Mouse (Mus musculus) embryonic facial prominence, embryonic 10.5 days (tissue): ENCODE measurements around the gene Frat1. TPM values are rescaled to one million over a fixed set of nuclear protein-coding genes. Genes with fewer than 3 reads are reported as not detected.

ENCODE experiments used
- DNase-seq: peaks from one replicate; pipeline ENCODE4 v3.0.0-alpha.2; 2017; ENCODE audit warnings: low spot score
- H3K27ac ChIP-seq: fragments of 300-500 bp; sonication (generic); replicated peaks from 2 replicates; pipeline ENCODE4 v1.5.1; 2016; ENCODE audit warnings: mild to moderate bottlenecking
- H3K27me3 ChIP-seq: fragments of 300-500 bp; sonication (generic); replicated peaks from 2 replicates; pipeline ENCODE4 v1.6.1; 2016; ENCODE audit warnings: low read depth, mild to moderate bottlenecking; ENCODE audit not compliant: poor library complexity, severe bottlenecking
- H3K36me3 ChIP-seq: fragments of 300-500 bp; sonication (generic); replicated peaks from 2 replicates; pipeline ENCODE4 v1.6.1; 2016; ENCODE audit warnings: mild to moderate bottlenecking, moderate library complexity
- H3K4me1 ChIP-seq: fragments of 300-500 bp; sonication (generic); 2 replicates; pipeline ENCODE4 v1.6.1; 2016
- H3K4me3 ChIP-seq: fragments of 300-500 bp; sonication (generic); 2 replicates; pipeline ENCODE4 v1.5.1; 2016; ENCODE audit warnings: mild to moderate bottlenecking, moderate library complexity
- H3K9me3 ChIP-seq: fragments of 300-500 bp; sonication (generic); 2 replicates; pipeline ENCODE4 v1.6.1; 2016; ENCODE audit warnings: mild to moderate bottlenecking
- WGBS: fragments of 180-500 bp; shearing (Covaris S2); methylation state at CpG from one replicate; pipeline ENCODE4 v1.1.7; 2016; 5-methylcytosine and 5-hydroxymethylcytosine counted together
- polyA plus RNA-seq: library from polyadenylated mRNA; unstranded; fragments of >200 nt; fragmentation: Nextera tagmentation; extraction: Ambion mirVana; gene quantifications from 2 replicates; pipeline ENCODE4 v1.2.1, GENCODE M21; 2016

The Frat1 gene
- 9.1 and 9.2 TPM in 2 replicates for polyA plus RNA-seq

DNA sequence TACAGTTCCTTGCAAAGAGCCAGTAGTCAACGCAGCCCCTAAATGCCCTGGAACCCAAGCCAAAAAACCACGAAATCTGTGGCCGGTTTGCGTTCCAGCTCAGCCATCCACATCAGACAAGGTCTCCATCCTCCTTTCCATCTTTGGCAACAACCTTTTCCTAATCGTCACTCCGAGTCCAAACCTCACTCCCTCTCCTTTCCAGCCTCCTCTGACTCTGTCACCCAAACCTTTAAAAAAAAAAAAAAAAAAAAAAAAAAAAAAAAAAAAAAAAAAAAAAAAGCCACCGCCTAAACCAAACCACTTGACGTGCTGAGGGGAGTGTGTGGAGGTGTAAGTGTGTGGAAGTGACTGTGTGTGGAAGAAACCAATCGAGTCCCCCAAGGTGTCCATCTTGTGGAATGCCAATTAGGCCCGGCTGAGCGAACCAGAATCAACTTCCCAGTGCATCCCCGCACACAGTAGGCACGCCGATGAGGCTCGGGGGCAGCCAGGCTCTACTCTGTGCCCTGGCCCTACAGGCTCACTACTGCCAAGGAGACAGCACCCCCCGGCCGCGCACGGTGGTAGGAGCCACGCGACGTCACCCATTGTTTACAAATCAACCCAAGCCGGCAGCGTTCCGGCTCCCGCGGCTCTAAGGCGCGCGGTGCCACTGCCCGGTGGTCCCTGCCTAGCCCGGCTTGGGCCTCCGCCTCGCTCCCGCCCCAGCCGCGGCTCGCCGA, at the start of gene Frat1:
Frat1 (plus strand) TSS at position 590 of the 725 bp plus-strand sequence.
- no peaks in the 10 kb centered on the region for H3K36me3 ChIP-seq
- peak; percentile 92 for DNase-seq
- WGBS = under 1% methylated on average over 39 of the region's 39 CpGs
- H3K4me1 ChIP-seq = peaks cover 39% of the 10 kb centered on the region
- H3K27me3 ChIP-seq = peaks cover 38% of the 10 kb centered on the region
- H3K4me3 ChIP-seq = peak within 1 kb of the TSS; percentile 84
- H3K9me3 ChIP-seq = no peaks in the 10 kb centered on the region
- H3K27ac ChIP-seq = peak within 1 kb of the TSS; percentile 94

DNA sequence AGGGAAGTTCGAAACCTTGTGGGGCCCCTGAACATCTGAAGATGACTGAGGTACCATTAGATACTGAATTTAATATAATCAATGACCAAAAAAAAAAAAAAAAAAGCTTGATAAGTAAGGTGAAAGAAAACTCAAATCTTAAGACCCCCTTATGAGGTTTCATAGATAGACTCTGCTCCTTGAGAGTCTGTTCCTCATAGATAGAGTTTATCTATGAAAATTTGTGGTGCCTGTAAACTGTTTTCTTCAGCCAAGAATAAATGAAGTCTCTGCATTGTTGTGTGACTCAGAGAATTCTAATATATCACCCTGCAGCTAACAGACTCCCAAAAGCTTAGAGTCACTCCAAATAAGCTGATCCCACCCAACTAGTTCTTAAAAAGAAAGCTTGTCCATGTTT, 42.9 kb upstream of the Frat1 start:
- 97% methylated on average over 1 of the region's 1 CpGs for WGBS
- H3K36me3 ChIP-seq = peaks cover 80% of the 10 kb centered on the region
- no peak overlapping the region for H3K4me3 ChIP-seq
- H3K27ac ChIP-seq = no peak overlapping the region
- no peak for DNase-seq
- H3K4me1 ChIP-seq = no peaks in the 10 kb centered on the region
- no peaks in the 10 kb centered on the region for H3K9me3 ChIP-seq
- H3K27me3 ChIP-seq = no peaks in the 10 kb centered on the region

- 73% methylated on average over 10 of the region's 10 CpGs for WGBS
- no peak overlapping the region for H3K27ac ChIP-seq
- H3K36me3 ChIP-seq = peaks cover 62% of the 10 kb centered on the region
- DNase-seq = peak; percentile 22
- no peaks in the 10 kb centered on the region for H3K27me3 ChIP-seq
- no peaks in the 10 kb centered on the region for H3K4me1 ChIP-seq
- H3K9me3 ChIP-seq = no peaks in the 10 kb centered on the region
- H3K4me3 ChIP-seq = no peak overlapping the region
Measured at GRCm38 (mm10) chr19:41789110-41789961, 40.4 kb upstream of the Frat1 start.

GRCm38 (mm10) chr19:41791384-41791783, 38.4 kb upstream of the Frat1 start:
- Histone ChIP-seq H3K27ac (no peak overlapping the region), H3K4me1 (peaks cover 7% of the 10 kb centered on the region; the same call in 1 of the 2 replicates), H3K9me3 (no peaks in the 10 kb centered on the region), H3K36me3 (peaks cover 44% of the 10 kb centered on the region), H3K4me3 (no peak overlapping the region), H3K27me3 (no peaks in the 10 kb centered on the region)
- DNase-seq = no peak
- 91% methylated on average over 2 of the region's 2 CpGs for WGBS

DNA sequence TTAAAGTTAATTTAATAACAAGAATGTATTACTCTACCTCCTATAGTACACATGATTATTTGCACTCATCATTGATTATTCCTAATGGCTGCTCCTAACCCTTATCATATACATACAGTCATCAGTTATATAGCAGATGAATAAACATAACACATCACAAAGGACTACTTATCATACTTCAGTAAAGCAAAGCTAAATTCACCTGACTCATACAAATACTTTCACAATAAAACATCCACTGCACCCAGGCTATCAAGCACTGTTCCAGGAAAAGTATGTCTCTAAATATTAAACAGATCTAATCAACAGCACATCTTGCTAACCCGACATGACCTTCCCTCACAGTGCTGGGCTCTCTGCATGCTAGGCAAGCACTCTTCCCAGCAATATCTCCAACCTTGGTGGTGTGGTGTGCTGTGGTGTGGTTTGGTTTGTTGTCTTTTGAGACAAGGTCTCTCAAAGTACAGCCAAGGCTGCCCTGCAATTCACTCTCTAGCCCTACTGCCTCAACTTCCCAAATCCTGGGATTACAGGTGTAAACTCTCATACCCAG, 36.8 kb upstream of the Frat1 start:
- peaks cover 17% of the 10 kb centered on the region; the same call in 1 of the 2 replicates for H3K4me1 ChIP-seq

DNA sequence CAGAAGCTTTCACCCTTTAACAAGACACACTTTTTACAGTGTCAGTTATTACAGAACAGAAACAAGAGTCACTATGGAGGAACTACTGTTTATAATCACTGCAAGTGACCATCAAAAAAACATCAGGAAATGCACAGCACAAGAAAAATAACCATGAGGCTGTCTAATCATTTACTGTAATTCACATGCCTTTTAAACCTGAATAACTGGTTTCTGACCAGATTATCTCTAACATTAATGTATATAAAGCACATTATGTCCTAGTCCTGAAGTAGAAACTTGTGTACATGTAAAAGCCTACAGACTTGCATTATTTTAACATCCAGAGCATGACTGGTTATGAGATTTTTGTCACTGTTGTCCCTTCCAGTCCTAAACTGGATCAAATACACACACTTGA, 35.8 kb upstream of the Frat1 start:
- no peak overlapping the region for H3K4me3 ChIP-seq
- H3K27ac ChIP-seq = no peak overlapping the region
- DNase-seq = no peak
- H3K27me3 ChIP-seq = no peaks in the 10 kb centered on the region
- H3K4me1 ChIP-seq = peaks cover 17% of the 10 kb centered on the region; the same call in 1 of the 2 replicates
- no peaks in the 10 kb centered on the region for H3K9me3 ChIP-seq
- H3K36me3 ChIP-seq = peaks cover 23% of the 10 kb centered on the region

More for the DNA sequence above, 36.8 kb upstream of the Frat1 start:
- Histone ChIP-seq H3K27me3 (no peaks in the 10 kb centered on the region), H3K27ac (no peak overlapping the region), H3K9me3 (no peaks in the 10 kb centered on the region), H3K4me3 (no peak overlapping the region), H3K36me3 (peaks cover 29% of the 10 kb centered on the region)
- 83% methylated on average over 1 of the region's 1 CpGs for WGBS
- DNase-seq = no peak

DNA sequence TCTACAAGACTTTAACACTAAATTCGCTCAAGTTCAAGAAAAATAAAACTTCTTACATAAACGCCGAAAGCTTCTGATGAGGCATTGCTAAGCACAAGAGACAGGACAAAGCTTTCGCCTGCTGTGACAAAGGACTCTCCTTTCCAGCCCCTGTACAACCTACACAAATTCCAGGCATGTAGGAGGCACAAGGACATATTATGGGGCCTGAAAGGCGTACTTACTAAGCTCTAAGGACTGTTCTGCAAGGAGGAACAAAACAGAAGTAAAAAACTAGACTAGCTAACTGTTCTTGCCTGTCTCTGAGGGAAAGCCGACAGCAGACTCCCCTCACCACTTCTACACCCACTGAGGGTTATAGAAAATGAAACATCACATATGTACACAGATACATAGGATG, 34.9 kb upstream of the Frat1 start:
- H3K27me3 ChIP-seq = no peaks in the 10 kb centered on the region
- peaks cover 15% of the 10 kb centered on the region for H3K36me3 ChIP-seq
- H3K4me1 ChIP-seq = peaks cover 19% of the 10 kb centered on the region
- H3K4me3 ChIP-seq = no peak overlapping the region
- H3K9me3 ChIP-seq = no peaks in the 10 kb centered on the region
- 80% methylated on average over 6 of the region's 6 CpGs for whole genome bisulfite sequencing
- H3K27ac ChIP-seq = peak overlapping the region; percentile 41; the same call in 1 of the 2 replicates
- DNase-seq = no peak

DNA sequence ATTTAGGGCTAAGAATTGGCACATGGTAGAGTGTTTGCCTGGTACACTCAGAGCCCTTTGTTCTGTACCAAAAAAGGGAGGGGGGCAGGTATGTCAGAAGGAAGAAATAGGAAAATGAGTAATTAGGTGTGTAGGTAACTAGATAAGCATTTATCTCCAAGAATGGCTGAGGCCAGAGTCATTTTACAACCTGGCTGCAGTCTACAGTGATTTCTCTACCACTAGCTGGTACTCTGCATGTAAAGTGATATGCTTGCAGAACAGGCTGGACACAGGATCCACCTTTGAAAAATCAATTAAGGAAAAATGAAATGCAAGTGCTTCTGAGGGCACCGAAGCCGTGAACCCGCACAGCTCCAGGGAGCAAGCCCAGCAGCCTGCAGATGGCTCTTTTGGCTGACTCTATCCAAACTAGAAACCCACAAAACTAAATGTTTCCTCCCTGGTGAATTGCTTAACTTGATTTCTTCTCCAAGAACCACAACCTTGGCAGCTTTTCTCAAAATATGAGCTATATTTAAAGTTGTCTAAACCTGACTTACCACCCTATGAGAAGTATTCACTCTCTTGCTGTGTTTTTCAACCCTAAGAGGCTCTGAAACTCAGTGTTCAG, 33.5 kb upstream of the Frat1 start:
- H3K9me3 ChIP-seq = no peaks in the 10 kb centered on the region
- no peak overlapping the region for H3K4me3 ChIP-seq
- H3K27ac ChIP-seq = peak overlapping the region; percentile 24; the same call in 1 of the 2 replicates
- no peaks in the 10 kb centered on the region for H3K27me3 ChIP-seq
- DNase-seq = no peak
- H3K4me1 ChIP-seq = peaks cover 31% of the 10 kb centered on the region
- 80% methylated on average over 3 of the region's 3 CpGs for WGBS
- peaks cover 5% of the 10 kb centered on the region for H3K36me3 ChIP-seq

GRCm38 (mm10) chr19:41796789-41797327, 32.9 kb upstream of the Frat1 start:
- WGBS = 81% methylated on average over 12 of the region's 12 CpGs
- H3K27ac ChIP-seq = no peak overlapping the region
- no peak for DNase-seq

DNA sequence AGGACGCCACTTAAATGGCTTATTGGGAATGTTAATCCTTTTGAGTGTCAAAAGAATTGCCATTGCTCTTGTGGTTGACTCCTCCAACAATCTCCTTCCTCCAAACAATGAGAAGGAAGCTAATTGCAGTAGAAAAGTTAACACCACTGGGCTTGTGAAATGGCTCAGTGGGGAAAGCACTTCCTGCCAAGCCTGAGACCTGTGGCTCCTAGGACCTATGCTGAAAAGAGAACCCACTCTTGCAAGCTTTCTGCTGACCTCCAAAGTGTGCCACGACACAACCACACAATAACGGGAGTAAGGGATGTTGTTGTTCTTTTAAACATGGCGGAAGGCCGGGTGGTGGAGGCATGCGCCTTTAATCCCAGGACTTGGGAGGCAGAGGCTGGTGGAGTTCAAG, 32.2 kb upstream of the Frat1 start:
- Histone ChIP-seq H3K36me3 (no peaks in the 10 kb centered on the region; the same call in 1 of the 2 replicates), H3K4me1 (peaks cover 35% of the 10 kb centered on the region), H3K27me3 (no peaks in the 10 kb centered on the region), H3K27ac (no peak overlapping the region), H3K9me3 (no peaks in the 10 kb centered on the region), H3K4me3 (no peak overlapping the region)
- 89% methylated on average over 6 of the region's 6 CpGs for WGBS
- DNase-seq = no peak

More at GRCm38 (mm10) chr19:41796789-41797327, 32.9 kb upstream of the Frat1 start:
- peaks cover 31% of the 10 kb centered on the region for H3K4me1 ChIP-seq
- no peaks in the 10 kb centered on the region for H3K27me3 ChIP-seq
- no peaks in the 10 kb centered on the region; the same call in 1 of the 2 replicates for H3K36me3 ChIP-seq
- no peak overlapping the region for H3K4me3 ChIP-seq
- no peaks in the 10 kb centered on the region for H3K9me3 ChIP-seq

GRCm38 (mm10) chr19:41800451-41800850, 29.3 kb upstream of the Frat1 start:
- Histone ChIP-seq H3K36me3 (no peaks in the 10 kb centered on the region; the same call in 1 of the 2 replicates), H3K9me3 (no peaks in the 10 kb centered on the region), H3K4me3 (peak overlapping the region; percentile 87), H3K27me3 (no peaks in the 10 kb centered on the region), H3K4me1 (peaks cover 35% of the 10 kb centered on the region), H3K27ac (no peak overlapping the region)
- 57% methylated on average over 6 of the region's 6 CpGs for WGBS
- DNase-seq = no peak
